Mouse (Mus musculus) spleen, adult 2 months (tissue): ENCODE measurements at regions not wholly inside any gene's neighbourhood (a gene's known extent, or its start where the extent isn't known, plus 50 kb on each side); places are given as distances from the start of the nearest gene placed in this dataset.

Experiments
- CTCF ChIP-seq: fragments of 200-500 bp; IDR thresholded peaks from 2 replicates; pipeline ENCODE4 v1.5.1; 2011; ENCODE audit warnings: mild to moderate bottlenecking, inconsistent platforms; ENCODE audit not compliant: insufficient read depth, insufficient read length, insufficient replicate concordance; ENCODE audit errors: extremely low read depth
- POLR2A ChIP-seq: fragments of 200-500 bp; IDR thresholded peaks from 2 replicates; pipeline ENCODE4 v1.6.1; 2011; ENCODE audit warnings: low read depth, low read length, inconsistent platforms

- TF ChIP-seq CTCF (no peak), POLR2A (no peak)
Measured at GRCm38 (mm10) chr17:27281241-27281640, 77.0 kb upstream of the Lemd2 start.
